Mouse (Mus musculus): Measurements from ENCODE around the gene Spib.

Spib gene

DNA sequence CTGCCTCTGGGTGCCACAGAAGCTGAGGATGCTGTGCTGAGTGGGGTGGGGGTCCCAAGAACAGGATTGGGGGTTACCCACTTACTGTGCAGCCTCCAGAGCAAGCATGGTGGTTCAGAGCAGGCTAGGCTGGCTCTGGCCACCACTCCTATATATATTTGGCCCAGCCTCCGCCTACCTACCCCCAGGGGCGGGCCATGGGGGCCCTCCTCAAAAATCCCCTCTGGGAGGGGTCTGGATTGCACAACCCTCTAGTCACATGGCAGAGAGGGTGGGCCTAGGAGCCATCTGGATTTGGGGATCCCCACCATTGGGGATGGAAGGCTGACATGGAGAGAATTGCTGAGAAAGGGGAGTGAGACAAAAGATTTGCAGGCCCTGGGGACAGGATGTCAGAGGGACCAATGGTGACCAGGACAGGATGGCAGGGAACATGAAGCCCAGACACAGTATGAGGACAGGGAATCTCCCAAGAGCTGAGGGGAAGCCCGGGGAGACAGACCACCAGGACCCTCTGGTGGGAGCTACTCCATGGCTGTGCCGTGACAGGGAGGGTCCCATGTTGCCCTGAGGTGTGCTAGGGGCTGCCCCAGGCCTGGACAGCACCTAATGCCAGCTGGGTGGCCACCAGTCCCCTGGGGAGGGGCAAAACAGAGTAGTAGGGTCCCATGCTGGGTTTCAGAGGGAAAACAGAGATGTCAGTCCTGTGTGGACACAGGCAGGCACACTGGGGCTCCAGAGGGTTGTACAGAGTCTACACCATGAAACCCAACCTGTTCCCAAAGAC, at the start of gene Spib:
Gene Spib (minus strand): TSS at position 126 of the 787 bp plus-strand sequence.
- DNase-seq = no peak

DNA sequence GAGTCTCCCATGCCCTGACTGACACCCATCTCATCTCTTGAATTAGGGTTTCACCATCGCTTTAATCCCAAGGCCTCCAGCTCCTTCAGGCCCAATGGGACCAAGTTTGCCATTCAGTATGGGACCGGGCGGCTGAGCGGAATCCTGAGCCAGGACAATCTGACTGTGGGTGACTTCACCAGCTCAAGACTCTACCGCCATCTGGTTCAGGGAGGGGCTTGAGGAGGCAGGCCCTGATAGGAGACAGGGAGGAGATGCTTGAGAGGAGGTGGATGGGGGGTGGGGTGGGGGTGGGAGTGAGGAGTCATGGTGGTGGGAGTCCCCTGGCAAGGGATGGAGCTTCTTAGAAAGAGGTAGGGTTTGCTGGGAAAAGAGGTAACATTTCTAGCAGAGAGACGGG, 49.8 kb upstream of the Spib start:
- no peak for DNase-seq

DNA sequence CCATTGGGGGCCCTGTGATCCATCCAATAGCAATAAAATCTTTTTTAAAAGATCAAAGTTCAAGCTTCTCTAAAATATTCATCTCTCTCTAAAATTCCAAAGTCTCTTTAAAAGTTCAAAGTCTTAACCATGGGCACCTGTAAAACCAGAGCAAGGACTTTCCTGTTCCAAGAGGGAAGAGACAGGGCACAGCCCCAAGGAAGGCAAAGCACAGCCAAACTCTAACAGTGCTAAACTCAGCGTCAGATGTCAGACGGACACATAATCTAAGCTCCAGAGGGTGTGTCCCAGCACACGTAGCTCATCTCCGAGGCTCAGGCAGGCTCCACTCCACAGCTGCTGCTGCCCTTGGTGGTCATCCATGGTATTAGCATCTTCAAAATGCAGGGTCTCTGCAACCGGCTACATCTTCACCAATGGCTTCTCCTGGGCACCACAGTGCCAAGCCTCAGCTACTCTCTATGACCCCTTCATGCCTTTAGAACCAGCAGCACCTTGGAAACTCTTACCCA, 44.5 kb upstream of the Spib start:
- no peak for DNase-seq

DNA sequence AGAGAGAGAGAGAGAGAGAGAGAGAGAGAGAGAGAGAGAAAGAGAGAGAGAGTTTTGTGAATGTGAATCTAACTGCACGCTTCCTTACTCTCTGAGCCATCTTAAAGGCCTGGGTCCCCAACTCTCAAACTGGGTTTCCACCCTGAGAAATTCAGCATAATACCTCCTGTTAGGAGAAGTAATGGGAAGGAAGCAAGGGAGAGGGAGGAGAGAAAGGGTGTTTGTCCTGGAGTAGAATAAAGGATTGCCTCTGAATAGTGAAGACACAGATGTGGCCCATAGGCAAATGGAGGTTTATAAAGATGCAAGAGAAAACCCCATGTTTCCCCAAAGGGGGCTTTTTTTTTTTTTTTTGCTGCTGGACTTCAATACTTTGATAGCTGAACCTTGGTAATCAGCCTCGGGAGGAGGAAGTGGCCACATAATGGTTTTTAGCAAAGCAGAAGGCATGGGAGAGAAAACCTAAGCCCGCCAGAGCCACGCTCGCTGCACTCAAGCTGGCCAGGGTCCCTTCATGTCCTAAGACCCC, 41.1 kb upstream of the Spib start:
- no peak for DNase-seq

DNA sequence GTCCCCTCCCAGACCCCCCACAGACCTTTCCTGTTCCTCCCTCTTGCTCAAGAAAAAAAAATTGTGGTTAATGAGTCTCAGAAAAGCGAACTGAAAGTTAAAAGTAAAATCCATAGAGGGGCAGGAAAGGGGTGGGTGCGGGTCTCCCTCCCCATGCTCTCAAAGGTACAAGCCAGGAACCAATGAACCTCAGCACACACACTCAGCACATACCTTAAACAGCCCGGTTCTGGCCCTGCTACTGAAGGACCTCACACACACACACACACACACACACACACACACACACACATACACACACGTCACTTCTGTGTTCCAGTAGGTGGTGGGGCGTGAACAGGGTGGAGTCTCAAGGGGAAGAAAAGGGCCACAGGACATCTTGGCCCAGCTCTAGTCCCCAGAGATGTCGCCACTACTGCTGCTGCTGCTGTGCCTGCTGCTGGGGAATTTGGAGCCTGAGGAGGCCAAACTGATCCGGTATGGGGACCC, 40.4 kb upstream of the Spib start, which contains the start of gene Napsa:
Gene Napsa (plus strand): TSS at position 168 of the 489 bp plus-strand sequence.
- peak; percentile 67 for DNase-seq

DNA sequence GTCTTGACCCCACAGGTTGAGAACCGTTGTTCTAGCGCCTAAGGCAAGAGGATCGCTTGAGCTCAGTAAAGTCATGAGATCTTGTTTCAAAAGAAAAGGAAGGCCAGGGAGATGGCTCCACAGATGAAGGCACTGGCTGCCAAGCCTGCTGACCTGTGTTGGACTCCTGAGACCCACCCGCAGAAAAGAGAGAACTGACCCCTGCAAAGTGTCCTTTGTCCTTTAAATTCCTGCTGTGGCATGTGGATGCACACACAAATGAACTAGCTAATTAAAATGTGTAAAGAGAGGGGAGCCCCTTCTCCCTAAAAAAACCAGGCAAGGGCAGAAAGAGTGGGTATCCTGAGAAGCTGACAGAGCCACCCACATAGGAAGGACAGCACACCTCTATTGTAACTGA, 39.9 kb upstream of the Spib start:
- peak; percentile 56 for DNase-seq

DNA sequence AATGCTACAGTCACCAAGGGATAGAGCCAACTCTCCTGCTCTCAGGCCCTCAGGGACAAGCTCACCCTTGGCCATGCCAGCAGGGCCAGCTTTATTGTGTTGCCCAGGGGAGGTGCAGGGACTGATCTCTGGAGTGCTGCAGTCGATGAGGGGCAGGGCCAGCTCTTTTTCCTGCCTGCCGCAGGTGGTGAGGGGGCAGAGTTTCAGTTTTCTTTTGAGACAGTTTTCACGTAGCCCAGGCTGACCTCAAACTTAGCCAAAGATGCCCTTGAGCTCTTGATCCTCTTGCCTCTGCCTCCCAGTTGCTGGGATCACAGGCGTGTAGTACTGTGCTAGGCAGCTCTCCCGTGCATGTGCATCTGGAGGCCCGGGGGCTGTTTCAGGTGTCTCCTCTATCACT, 39.1 kb upstream of the Spib start:
- DNase-seq = no peak

DNA sequence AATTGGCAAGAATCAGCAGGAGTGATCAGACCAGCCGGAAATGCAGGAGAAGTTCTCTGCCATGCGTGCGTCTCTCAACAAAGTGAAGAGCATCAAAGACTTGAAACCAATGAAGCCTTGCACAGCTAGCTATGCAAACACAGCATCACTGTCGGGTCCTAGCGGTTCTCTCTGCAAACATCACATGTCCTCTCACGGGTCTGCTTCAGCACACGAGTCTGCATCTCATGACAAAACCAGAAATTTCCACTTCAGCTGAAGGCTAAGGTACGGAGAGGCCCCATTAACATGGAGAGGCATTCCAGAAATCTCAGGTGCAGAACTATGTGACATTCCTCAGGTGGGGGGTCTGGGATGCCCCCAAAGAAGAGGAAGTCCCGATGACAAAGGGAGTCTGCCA, 36.9 kb upstream of the Spib start:
- DNase-seq = no peak

DNA sequence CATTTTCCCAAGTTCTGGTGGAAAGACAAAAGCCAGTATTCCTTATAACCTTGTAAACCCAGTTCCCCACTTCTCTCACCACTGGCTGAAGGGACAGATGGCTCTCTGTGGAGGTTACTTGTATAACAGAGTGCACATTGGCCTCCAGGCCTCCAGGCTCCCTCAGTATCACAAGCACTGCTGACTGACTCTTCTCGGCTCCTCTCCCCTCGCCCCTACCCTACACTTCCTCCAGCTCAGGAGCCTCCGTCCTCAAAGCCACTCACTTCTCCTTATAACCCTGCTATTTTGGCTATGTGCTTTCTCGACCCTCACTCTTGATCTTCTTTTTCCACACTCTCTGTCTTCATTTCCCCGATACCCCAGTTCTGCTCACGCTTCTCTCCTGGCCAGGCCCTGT, 33.5 kb upstream of the Spib start:
- no peak for DNase-seq

DNA sequence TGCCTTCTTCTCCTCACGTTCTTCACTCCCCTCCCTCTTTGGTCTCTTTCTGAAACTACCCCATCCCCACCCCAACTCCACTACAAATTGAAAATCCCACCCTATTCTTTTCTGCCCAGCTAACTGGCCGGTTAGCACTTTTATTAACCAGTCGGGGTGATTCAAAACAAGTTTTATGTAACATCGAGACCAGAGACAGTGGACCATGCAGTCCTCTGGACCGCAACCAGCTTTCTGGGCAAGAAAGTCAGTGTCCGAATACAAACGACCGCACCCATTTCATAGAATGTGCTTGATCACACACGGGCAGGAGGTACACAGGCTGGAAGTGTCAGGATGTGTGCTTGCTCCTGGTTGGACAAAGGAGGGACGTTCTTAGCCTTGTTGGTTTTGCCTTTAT, 32.6 kb upstream of the Spib start:
- no peak for DNase-seq

DNA sequence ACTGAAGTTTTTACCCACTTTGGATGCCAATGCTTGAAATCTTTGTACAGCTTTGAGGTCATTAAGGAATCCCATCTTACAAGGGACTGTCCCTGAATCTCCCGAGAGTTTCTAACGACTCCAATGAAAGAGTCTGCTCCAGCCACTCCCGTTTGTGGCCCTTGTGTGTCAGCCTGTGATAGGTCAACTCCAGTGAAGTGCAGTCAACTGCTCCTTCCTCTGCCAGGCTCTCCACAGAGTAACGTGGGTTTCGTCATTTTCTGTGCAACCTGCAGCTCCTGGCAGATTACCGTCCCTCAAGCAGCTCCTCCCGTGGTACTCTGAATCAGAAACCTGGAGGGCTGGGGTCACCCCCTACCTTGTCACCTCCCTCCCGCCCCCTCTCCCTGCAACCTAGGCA, 31.4 kb upstream of the Spib start:
- no peak for DNase-seq

DNA sequence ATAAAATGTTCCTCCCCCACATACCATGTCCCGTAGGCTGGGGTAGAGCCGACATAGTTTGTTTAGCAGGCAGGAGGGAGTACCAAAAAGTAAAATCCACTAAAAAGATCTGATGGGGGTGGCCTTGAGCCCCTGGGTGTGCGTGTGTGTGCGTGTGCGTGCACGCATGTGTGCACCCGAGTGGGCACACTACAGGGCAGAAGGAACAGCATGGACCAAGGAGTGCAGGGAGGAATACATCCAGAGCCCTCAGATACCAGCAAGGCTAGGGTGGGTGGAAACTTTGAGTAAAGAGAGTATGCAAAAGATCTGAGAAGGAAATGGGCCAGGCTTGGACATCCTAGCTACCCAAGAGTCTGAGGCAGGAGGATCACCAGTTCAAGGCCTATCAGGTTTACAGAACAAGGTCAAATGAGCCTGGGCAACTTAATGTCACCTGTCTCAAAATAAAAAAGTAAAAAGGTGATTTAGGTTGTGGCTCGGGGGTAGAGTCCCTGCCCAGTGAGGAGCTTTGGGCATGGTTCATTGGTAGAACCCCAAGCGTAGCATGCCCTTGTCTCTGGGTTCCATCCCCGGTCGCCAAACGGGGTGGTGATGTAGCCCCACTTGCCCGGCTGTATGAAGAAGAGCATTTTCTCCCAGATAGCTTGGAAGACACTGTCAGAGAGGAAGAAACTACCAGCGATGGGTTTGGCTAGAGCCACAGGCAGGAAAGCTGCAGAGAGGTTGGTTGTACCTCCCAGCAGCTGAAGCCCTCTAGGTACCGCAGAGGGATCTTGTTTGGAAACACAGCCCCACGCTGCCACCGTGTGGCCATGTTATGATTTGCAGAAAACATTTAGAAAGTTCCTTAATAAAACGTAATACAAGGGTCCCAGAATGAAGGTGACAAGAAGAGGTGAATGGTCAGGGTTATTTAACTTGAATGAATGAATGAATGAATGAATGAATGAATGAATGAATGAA, 28.8 kb upstream of the Spib start:
- peak; percentile 86 for DNase-seq

DNA sequence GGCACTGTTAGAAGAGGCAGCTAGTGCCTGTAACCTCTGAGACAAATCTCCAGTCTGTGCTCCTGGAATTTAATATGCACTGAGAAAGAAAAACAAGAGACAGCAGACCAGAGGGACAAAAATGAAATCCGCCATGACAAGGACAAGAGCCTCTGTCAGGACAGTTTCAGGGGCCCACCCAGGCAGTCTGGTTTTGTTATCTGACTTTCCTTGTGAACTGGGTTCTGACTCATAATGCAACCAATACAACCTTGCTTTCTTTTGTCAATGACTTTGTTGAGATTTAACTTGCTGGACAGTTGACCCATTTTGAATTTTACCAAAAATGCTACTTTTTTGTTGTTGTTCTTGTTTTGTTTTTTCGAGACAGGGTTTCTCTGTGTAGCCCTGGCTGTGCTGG, 25.8 kb upstream of the Spib start:
- no peak for DNase-seq

DNA sequence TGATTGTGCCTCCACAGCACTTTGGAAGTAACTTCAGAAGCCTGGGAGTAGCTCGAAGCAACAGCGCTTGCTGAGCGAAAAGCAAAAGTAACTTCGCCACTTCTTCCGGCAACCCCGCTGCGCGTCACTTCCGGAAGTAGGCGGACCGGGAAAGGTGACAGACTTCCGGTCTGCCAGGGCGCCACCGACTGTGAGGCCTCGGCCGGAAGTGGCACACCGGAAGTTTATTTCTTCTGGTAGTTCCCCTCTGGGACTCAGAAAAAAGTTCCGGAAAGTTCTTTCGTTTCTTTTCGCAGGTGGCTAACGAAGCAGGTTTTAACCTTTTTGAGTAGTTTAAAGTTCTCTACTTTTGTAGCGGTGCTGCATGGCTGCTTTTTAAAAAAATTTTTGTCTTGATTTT, 22.0 kb upstream of the Spib start, which contains the start of gene Nr1h2:
Gene Nr1h2 (minus strand): TSS at position 126 of the 400 bp plus-strand sequence.
- peak; percentile 96 for DNase-seq

DNA sequence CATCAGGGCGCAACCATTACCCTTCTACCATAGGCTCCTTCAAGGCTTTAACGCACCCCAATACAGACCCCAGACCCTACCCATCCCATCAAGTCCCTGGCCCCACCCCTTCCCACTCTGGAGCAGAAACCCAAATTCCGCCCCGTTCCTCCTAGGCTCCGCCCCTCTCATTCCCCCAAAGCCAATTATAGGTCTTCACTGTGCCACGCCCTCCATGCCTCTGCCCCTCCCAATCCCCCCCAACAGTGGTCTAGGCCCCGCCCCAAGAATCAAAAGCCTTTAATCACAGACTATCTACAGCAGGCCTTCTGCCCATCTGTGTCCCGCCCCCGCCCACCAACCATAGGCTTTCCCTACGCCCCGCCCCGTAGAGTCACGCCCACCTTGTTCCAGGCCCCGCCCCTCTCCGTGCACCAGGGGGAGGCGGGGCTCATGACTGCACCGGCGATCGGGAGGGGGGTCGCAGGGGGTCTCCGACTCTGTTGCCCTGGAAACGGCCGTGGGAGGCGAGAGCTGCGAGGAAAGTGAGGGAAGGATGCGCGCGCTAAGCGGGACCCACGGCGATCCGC, 21.4 kb upstream of the Spib start:
- DNase-seq = peak; percentile 75

DNA sequence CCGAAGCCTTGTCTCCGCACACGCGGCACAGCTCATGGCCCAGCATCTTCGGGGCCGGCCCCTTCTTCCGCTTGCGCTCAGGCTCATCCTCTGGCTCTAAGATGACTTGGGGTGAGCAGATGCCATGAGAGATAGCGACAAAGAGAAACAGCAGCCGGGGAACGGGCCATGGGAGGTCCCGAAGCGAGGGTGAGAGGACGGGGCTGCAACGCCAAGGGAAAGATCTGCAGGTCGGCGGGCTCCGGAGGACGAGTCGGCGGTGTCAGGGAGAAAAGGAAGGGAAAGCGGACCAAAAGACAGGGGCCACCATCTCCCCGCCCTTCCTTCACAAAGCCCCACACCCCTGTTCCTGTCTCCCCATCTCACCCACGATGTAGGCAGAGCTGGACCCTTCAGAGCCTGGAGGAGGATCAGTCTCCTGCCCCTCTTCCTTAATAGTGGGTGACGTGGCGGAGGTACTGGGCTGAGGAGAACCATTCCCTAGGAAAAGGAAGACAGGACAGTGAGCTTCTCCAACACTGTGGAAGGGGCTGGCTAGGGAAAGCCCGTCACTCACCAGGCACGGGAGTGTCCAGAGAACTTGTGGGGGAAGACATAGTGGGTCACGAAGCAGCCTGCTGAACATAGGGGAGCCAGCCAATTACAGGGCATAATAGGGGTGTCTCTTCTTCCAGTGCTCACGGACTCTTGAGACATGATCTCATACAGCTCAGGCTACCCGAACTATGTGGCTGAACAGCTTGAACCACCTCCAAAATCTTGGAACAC, 20.5 kb upstream of the Spib start:
- DNase-seq = no peak

DNA sequence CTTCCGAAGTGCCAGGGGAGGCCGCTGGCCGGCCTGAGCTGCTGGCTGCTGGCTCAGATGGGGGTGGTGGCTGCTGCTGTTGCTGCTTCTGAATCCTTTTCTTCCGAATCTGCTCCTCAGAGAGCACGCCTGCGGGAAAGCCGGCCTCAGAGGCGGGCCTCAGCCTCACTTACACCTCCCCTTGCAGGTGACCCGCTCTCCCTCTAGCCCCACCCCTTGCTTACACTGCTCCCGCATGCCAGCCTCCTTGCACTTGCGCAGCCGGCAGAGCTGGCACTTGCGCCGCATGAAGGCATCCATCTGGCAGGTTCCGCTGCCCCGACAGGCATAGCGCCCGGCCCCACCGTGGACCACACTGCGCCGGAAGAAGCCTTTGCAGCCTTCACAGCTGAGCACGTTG, 19.9 kb upstream of the Spib start:
- DNase-seq = no peak

DNA sequence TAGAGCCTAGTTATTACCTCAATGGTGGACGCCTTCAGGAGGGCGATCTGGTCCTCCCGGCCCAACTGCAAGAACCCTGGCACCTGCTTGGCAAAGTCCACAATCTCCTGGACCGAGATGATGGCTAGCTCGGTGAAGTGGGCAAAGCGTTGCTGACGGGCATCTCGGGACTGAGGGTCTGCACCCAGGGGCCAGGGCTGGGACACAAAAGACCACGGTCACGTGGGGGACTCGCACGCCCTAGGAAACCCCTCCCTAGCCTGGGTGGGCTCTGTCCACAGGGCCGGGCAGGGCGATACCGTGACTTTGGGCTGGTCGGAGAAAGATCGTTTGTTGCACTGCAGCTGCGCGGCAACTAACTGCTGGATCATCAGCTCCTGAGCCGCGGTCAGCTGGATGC, 19.4 kb upstream of the Spib start:
- DNase-seq = no peak

DNA sequence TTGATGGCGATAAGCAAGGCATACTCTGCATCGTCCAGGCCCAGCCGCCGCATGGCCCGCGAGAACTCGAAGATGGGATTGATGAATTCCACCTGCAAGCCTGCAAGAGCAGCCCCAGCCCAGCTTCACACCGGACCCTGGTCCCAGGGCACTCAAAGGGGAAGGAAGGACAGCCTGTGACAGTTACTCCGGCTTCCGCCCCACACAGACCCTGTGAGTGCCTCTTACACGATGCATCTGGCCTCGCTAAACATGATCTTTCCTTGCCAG, 18.5 kb upstream of the Spib start:
- DNase-seq = no peak

DNA sequence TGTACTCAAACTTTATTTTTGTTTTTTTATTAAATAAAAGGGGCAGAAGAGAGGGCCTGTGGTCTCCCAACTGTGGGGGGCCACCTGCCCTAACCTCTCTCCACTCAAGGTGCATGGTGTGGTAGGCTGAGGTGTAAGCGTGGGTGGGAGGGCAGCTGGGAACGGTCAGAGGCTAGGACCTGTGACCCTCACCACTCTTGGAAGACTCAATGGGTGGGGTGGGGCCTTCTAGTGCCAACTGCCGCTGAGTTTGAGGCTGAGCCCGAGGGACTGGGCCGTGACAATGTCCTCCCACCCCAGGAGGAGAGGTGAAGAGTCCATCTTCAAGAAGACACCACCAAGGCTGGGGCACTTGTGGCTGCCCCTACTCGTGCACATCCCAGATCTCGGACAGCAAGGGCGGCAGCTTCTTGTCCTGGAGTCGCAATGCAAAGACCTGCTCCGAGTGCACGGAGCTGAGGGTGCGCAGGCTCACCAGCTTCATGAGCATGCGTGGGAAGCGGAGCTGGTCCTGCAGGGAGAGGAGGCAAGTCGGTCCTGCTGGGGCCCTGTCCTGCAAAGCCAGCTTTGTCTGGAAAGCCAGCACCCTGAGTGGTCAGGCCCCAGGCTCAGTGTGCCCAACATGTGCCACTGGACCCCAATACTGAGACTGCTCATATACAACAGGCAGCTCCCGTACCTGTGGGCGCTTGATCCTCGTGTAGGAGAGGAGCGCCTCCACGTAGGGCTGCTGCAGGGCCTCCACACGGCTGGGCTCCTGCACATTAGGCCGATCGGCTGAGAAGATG, 17.9 kb upstream of the Spib start:
- DNase-seq = no peak

DNA sequence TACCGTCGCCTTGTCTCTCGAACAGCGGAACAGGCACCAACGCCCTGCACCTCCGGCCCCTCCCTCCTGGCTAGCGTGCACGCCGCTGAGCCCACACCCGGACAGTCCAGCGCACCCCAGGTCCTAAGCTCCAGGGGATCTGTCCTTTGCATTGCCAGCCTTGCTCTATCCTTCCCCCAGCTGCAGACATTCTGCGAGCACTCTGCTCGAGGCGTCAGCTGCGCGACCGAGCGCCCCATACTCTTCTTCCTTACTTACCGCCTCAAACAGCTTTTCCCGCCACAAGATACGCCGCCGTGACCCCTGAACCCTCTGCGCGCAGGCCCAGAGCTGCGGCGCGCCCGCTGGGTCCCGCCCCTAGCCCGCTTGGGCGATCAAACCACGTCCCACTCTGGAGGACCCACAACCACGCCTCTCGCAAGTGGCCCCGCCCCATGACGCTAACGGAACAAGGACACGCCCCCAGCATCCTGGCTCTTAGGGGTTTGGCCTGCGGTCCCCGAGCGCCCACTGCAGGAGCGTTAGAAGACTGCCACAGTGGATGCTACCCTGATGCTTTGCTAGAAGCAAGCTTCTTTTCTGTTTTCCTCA, 16.7 kb upstream of the Spib start, which contains the start of gene Pold1:
Gene Pold1 (minus strand): TSS at position 353 of the 591 bp plus-strand sequence.
- peak; percentile 100 for DNase-seq
